Mouse (Mus musculus) midbrain, embryonic 14.5 days (tissue): ENCODE measurements at regions not wholly inside any gene's neighbourhood (a gene's known extent, or its start where the extent isn't known, plus 50 kb on each side); places are given as distances from the start of the nearest gene placed in this dataset.

Experiments
- ATAC-seq: fragments of 200-750 bp; cut with Nextera tagmentation; 2 replicates; pipeline ENCODE4 v1.8.0; 2017; ENCODE audit warnings: moderate number of reproducible peaks, moderate library complexity; ENCODE audit not compliant: low FRiP score, low TSS enrichment
- DNase-seq: peaks from one replicate; pipeline ENCODE4 v3.0.0-alpha.2; 2015
- H3K27ac ChIP-seq: fragments of 300-500 bp; sonication (generic); replicated peaks from 2 replicates; pipeline ENCODE4 v1.5.1; 2014; ENCODE audit warnings: mild to moderate bottlenecking, low read depth, low read length, moderate library complexity
- H3K27me3 ChIP-seq: fragments of 300-500 bp; sonication (generic); 2 replicates; pipeline ENCODE4 v1.6.1; 2014; ENCODE audit warnings: low read length, control low read depth, mixed read lengths; ENCODE audit not compliant: control insufficient read depth, insufficient read depth
- H3K36me3 ChIP-seq: fragments of 300-500 bp; sonication (generic); 2 replicates; pipeline ENCODE4 v1.6.1; 2014; ENCODE audit warnings: low read length, control low read depth; ENCODE audit not compliant: control insufficient read depth, insufficient read depth
- H3K4me1 ChIP-seq: fragments of 300-500 bp; sonication (generic); 2 replicates; pipeline ENCODE4 v1.6.1; 2014; ENCODE audit warnings: mild to moderate bottlenecking, antibody characterized with exemption, low read length, control low read depth; ENCODE audit not compliant: control insufficient read depth, insufficient read depth
- H3K4me2 ChIP-seq: fragments of 300-500 bp; sonication (generic); 2 replicates; pipeline ENCODE4 v1.6.1; 2014; ENCODE audit warnings: mild to moderate bottlenecking, low read length, moderate library complexity
- H3K4me3 ChIP-seq: fragments of 300-500 bp; sonication (generic); replicated peaks from 2 replicates; pipeline ENCODE4 v1.5.1; 2014; ENCODE audit warnings: low read depth, low read length
- H3K9ac ChIP-seq: fragments of 300-500 bp; sonication (generic); replicated peaks from 2 replicates; pipeline ENCODE4 v1.6.1; 2014; ENCODE audit warnings: mild to moderate bottlenecking, low read length, moderate library complexity
- H3K9me3 ChIP-seq: fragments of 300-500 bp; sonication (generic); 2 replicates; pipeline ENCODE4 v1.6.1; 2016; ENCODE audit warnings: low read length, control low read depth, mixed read lengths; ENCODE audit not compliant: control insufficient read depth
- WGBS: fragments of 180-500 bp; shearing (Covaris S2); extraction: QIAGEN DNeasy Blood & Tissue Kit; methylation state at CpG from one replicate; pipeline ENCODE4 v1.1.7; 2014; 5-methylcytosine and 5-hydroxymethylcytosine counted together

DNA sequence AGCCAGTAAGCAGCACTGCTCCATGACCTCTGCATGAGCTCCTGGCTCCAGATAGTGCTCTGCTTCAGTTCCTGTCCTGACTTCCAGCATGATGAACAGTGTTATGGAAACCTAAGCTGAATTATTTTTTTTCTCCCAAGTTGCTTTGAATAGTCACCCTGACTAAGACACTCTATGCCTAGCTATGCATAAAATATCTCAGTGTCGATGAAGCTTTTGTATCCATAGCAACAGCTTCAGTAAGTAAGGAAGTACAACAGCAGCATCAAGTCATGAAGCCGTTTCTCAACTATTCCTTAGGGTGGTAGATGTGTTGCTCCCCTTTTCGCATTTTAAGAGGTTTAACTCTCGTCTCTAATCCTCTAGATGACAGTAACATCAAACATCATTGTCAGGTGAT lies 228.4 kb upstream of the Gpc5 start:
- no peak overlapping the region for H3K4me2 ChIP-seq
- ATAC-seq, result no peak
- WGBS, result 49% methylated on average over 4 of the region's 4 CpGs

DNA sequence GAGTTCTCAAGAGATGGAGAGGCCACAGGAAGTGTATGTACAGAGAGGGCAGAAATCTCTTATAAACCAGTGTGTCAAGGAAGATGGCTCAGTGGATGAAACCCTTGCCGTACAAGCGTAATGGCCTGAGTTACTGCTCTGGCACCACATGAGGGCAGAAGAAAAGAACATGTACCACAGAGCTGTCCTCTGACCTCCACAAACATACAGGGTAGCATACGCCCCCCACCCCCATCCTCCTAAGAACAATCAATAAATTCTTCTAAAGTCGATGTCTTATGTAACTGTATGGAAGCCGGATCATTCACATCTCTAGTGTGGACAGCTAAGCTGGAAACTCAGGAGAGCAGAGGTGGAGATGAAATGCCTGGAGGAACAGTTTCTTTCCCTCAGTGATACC lies 227.9 kb upstream of the Gpc5 start:
- H3K27ac ChIP-seq, result no peak overlapping the region
- 94% methylated on average over 5 of the region's 5 CpGs for WGBS
- no peak overlapping the region for H3K4me2 ChIP-seq
- H3K4me1 ChIP-seq, result no peaks in the 10 kb centered on the region
- ATAC-seq (no peak), DNase-seq (no peak)
- no peaks in the 10 kb centered on the region for H3K36me3 ChIP-seq
- H3K9me3 ChIP-seq, result no peaks in the 10 kb centered on the region
- no peaks in the 10 kb centered on the region for H3K27me3 ChIP-seq
- H3K4me3 ChIP-seq, result no peak overlapping the region
- no peak overlapping the region for H3K9ac ChIP-seq

More for the DNA sequence above, 228.4 kb upstream of the Gpc5 start:
- Histone ChIP-seq H3K4me1 (no peaks in the 10 kb centered on the region), H3K27ac (no peak overlapping the region), H3K9me3 (no peaks in the 10 kb centered on the region), H3K9ac (no peak overlapping the region), H3K36me3 (no peaks in the 10 kb centered on the region), H3K4me3 (no peak overlapping the region), H3K27me3 (no peaks in the 10 kb centered on the region)
- peak; percentile 13 for DNase-seq

DNA sequence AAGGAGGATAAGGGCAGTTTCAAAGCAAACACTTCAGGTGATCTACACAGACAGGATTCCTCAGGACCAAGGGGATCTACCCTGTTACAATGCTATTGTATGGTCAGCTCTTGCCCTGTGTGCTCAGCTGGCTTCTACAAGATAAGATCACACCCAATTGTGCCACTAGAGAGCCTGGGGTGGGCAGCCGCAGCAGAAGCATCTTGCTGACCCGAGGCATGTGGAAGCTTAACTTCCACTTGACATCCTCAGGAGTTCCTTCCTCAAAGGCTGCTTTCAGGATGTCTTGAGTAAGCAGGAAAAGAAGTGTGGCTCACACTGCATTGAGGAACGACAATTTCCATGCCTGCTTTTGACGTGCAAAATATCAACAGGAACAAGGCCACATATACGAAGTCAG lies 222.8 kb upstream of the Gpc5 start:
- Histone ChIP-seq H3K4me2 (no peak overlapping the region), H3K4me3 (no peak overlapping the region), H3K4me1 (no peaks in the 10 kb centered on the region), H3K9ac (no peak overlapping the region), H3K9me3 (no peaks in the 10 kb centered on the region), H3K27me3 (no peaks in the 10 kb centered on the region), H3K27ac (no peak overlapping the region), H3K36me3 (no peaks in the 10 kb centered on the region)
- 51% methylated on average over 5 of the region's 5 CpGs for WGBS
- no peak for DNase-seq
- ATAC-seq, result no peak

DNA sequence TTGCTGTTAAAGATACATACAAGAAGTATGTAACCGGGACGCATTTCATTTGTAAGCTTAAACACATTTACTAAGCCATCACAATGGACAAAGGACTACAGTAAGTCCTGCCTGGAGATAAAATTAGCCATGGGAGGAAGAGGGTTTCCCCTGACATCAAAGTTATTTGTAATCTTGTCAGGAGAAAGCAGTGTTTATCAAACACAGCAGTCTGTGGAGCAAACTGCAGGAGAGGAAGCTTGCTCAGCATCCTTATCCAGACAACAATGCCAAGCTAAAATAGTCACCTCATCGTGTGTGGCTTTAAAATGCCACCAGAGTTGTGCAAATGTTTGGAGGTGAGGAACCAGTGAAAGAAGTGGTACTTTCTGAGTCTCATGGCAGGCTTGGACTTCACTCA lies 216.9 kb upstream of the Gpc5 start:
- Histone ChIP-seq H3K4me1 (no peaks in the 10 kb centered on the region), H3K4me3 (no peak overlapping the region), H3K27me3 (no peaks in the 10 kb centered on the region), H3K27ac (no peak overlapping the region), H3K9me3 (no peaks in the 10 kb centered on the region), H3K4me2 (no peak overlapping the region), H3K9ac (no peak overlapping the region), H3K36me3 (no peaks in the 10 kb centered on the region)
- ATAC-seq (no peak), DNase-seq (no peak)
- 51% methylated on average over 3 of the region's 3 CpGs for WGBS

DNA sequence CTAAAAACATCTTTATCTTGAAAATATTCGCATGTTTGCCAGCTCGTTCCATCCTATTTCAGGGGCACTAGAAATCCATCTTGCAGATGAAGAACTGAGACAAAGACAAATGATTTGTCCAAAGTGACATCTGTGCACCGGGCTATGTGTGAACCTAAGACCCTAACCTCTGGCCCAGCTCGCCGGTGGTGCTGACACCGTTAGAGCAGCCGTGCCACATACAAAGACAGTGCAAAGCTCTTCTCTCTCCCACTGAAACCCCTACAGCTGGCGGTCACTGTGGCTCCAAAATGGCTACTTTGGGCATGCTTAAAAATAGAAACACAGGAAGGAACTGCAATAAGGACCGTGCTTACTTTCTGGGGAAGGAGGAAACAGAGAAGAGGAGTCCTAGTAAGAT lies 215.6 kb upstream of the Gpc5 start:
- Histone ChIP-seq H3K9ac (no peak overlapping the region), H3K27me3 (no peaks in the 10 kb centered on the region), H3K4me1 (no peaks in the 10 kb centered on the region), H3K4me2 (no peak overlapping the region), H3K9me3 (no peaks in the 10 kb centered on the region), H3K27ac (no peak overlapping the region), H3K36me3 (no peaks in the 10 kb centered on the region), H3K4me3 (no peak overlapping the region)
- DNase-seq (no peak), ATAC-seq (no peak)
- 75% methylated on average over 9 of the region's 9 CpGs for WGBS

DNA sequence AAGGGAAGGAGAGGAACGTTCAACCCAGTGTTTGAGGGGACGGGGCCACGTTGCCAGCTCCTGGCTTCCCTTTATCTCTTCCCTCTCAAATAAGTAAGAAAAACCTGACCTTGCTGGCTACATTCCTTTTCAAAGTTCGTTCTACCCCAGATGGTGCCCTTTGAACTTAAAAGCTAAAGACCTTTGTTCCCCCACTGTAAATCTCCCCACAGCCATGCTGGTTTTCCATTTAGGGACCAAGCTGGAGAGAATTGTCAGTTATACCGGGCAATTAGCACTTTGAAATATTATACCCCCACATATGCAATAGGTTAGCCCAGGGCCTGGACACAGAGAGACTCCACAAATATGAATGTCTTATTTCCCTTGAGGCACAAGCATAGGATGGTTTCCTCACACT lies 214.5 kb upstream of the Gpc5 start:
- Histone ChIP-seq H3K36me3 (no peaks in the 10 kb centered on the region), H3K9ac (no peak overlapping the region), H3K4me3 (no peak overlapping the region), H3K27ac (no peak overlapping the region), H3K9me3 (no peaks in the 10 kb centered on the region), H3K4me1 (no peaks in the 10 kb centered on the region), H3K4me2 (no peak overlapping the region), H3K27me3 (no peaks in the 10 kb centered on the region)
- no peak for DNase-seq
- 57% methylated on average over 5 of the region's 5 CpGs for WGBS
- ATAC-seq, result no peak

DNA sequence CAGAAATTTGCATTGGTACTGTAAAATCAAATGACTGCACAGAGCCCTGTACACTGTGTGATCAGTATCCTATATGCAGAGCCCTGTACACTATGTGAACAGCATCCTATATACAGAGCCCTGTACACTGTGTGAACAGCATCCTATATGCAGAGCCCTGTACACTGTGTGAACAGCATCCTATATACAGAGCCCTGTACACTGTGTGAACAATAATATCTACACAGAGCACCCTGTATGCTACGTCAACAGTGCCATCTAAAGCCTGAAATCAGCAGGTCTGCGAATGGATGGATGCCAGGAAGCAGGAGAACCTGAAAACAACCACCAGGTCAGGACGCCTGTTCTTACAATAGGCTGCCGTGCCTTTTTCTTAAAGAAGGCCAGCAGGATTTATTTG lies 211.7 kb upstream of the Gpc5 start:
- no peak overlapping the region for H3K9ac ChIP-seq
- no peaks in the 10 kb centered on the region for H3K27me3 ChIP-seq
- H3K4me3 ChIP-seq, result no peak overlapping the region
- no peaks in the 10 kb centered on the region for H3K4me1 ChIP-seq
- DNase-seq, result peak; percentile 39
- WGBS, result 75% methylated on average over 4 of the region's 4 CpGs
- H3K4me2 ChIP-seq, result no peak overlapping the region
- H3K9me3 ChIP-seq, result no peaks in the 10 kb centered on the region
- no peak overlapping the region for H3K27ac ChIP-seq
- H3K36me3 ChIP-seq, result no peaks in the 10 kb centered on the region
- no peak for ATAC-seq

DNA sequence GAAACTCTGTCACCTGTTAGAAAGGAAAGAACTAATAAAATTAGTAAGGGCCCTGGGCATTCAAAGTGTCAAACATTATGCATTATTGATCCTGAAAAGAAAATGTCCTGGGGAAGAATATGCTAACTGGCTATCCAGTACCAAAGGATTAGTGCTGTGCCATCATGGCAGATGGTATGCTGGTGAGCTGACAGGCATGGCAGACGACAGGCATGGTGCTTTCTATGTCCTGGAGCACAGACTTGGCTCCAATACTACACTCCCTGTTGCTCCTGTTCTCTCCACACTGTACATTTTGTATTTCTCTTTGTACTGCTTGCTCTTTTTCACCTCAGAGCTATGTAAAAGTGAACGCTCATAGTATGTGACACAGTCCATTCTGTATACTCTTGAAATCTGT lies 187.9 kb upstream of the Gpc5 start:
- no peak overlapping the region for H3K27ac ChIP-seq
- H3K27me3 ChIP-seq, result no peaks in the 10 kb centered on the region
- H3K9me3 ChIP-seq, result no peaks in the 10 kb centered on the region
- no peaks in the 10 kb centered on the region for H3K36me3 ChIP-seq
- 80% methylated on average over 2 of the region's 2 CpGs for WGBS
- no peak overlapping the region for H3K9ac ChIP-seq
- no peak overlapping the region for H3K4me2 ChIP-seq
- DNase-seq, result no peak
- ATAC-seq, result no peak
- H3K4me3 ChIP-seq, result no peak overlapping the region
- H3K4me1 ChIP-seq, result no peaks in the 10 kb centered on the region

DNA sequence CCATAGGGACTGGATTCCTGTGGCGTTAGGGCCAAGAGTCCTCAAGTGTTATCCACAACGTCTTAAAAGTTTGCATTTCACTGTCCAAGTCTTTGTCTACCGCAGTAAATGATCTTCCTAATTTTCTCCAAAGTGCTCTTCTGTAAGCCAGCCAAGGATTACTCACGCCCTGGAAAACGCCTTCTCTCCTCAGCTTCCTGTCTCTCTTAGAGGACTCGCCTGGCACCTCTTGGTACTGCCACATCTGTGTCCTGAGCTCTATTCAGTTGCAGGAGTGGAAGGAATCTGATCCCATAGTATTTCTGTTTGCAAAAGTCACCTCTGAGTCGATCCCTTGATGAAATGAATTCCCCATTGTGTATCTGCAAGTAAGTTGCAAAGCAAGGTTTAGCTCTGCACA lies 179.7 kb upstream of the Gpc5 start:
- Histone ChIP-seq H3K27ac (no peak overlapping the region), H3K9ac (no peak overlapping the region), H3K27me3 (no peaks in the 10 kb centered on the region), H3K9me3 (no peaks in the 10 kb centered on the region), H3K36me3 (no peaks in the 10 kb centered on the region), H3K4me1 (no peaks in the 10 kb centered on the region), H3K4me3 (no peak overlapping the region), H3K4me2 (no peak overlapping the region)
- WGBS, result 88% methylated on average over 7 of the region's 7 CpGs
- ATAC-seq (no peak), DNase-seq (no peak)
